Mouse (Mus musculus) myocyte (in vitro differentiated cells): Measurements from ENCODE around the gene Plcxd1. TPM values are rescaled to one million over a fixed set of nuclear protein-coding genes. Genes with fewer than 3 reads are reported as not detected.

ENCODE experiments used
- H3K27me3 ChIP-seq: one replicate; pipeline ENCODE4 v1.6.1; 2011; ENCODE audit not compliant: control insufficient read depth, insufficient read depth, insufficient read length
- H3K36me3 ChIP-seq: one replicate; pipeline ENCODE4 v1.6.1; 2011; ENCODE audit not compliant: control insufficient read depth, insufficient read depth
- H3K4me2 ChIP-seq: one replicate; pipeline ENCODE4 v1.6.1; 2011; ENCODE audit warnings: low read depth, control low read depth
- H3K4me3 ChIP-seq: one replicate; pipeline ENCODE4 v1.5.1; 2011; ENCODE audit warnings: mild to moderate bottlenecking, control low read depth, moderate library complexity
- H3K79me2 ChIP-seq: one replicate; pipeline ENCODE4 v1.6.1; 2011; ENCODE audit not compliant: control insufficient read depth, insufficient read depth
- H3ac ChIP-seq: one replicate; pipeline ENCODE4 v1.6.1; 2011; ENCODE audit not compliant: control insufficient read depth, insufficient read length
- CEBPB ChIP-seq: IDR thresholded peaks from 2 replicates; pipeline ENCODE4 v1.6.1; 2011; ENCODE audit warnings: mild to moderate bottlenecking, moderate library complexity; ENCODE audit not compliant: poor library complexity, insufficient read depth, severe bottlenecking
- E2F4 ChIP-seq: IDR thresholded peaks from one replicate; pipeline ENCODE4 v1.6.1; 2011; ENCODE audit warnings: mild to moderate bottlenecking, control low read depth, moderate library complexity; ENCODE audit not compliant: insufficient read depth
- MAX ChIP-seq: IDR thresholded peaks from one replicate; pipeline ENCODE4 v1.6.1; 2011; ENCODE audit warnings: low read depth, mild to moderate bottlenecking, control low read depth
- MYOD1 ChIP-seq, 3 experiments: IDR thresholded peaks; one replicate each; pipeline ENCODE4 v1.6.1; 2011; ENCODE audit warnings: control low read depth in 2 of 3, low read depth in 2 of 3, mild to moderate bottlenecking in 2 of 3, moderate library complexity in 1 of 3; ENCODE audit not compliant: insufficient read length in 2 of 3, control insufficient read depth in 1 of 3
- MYOG ChIP-seq, 3 experiments: IDR thresholded peaks; one replicate each; pipeline ENCODE4 v1.6.1; 2011; ENCODE audit warnings: control low read depth in 2 of 3, low read depth in 2 of 3, mild to moderate bottlenecking in 2 of 3; ENCODE audit not compliant: insufficient read length in 2 of 3, control insufficient read depth in 1 of 3, insufficient read depth in 1 of 3
- POLR2A ChIP-seq: IDR thresholded peaks from one replicate; pipeline ENCODE4 v1.6.1; 2011; ENCODE audit warnings: low read depth, mild to moderate bottlenecking, control low read depth, moderate library complexity; ENCODE audit not compliant: insufficient read length
- POLR2AphosphoS2 ChIP-seq: IDR thresholded peaks from one replicate; pipeline ENCODE4 v1.6.1; 2011; ENCODE audit warnings: low read depth, control low read depth; ENCODE audit not compliant: insufficient read length
- REST ChIP-seq: IDR thresholded peaks from one replicate; pipeline ENCODE4 v1.6.1; 2011; ENCODE audit warnings: mild to moderate bottlenecking, control low read depth, moderate library complexity; ENCODE audit not compliant: insufficient read depth, insufficient read length
- SRF ChIP-seq: IDR thresholded peaks from one replicate; pipeline ENCODE4 v1.6.1; 2011; ENCODE audit warnings: low read depth; ENCODE audit not compliant: control insufficient read depth, insufficient read length
- TCF12 ChIP-seq: IDR thresholded peaks from one replicate; pipeline ENCODE4 v1.6.1; 2011; ENCODE audit warnings: mild to moderate bottlenecking, control low read depth; ENCODE audit not compliant: poor library complexity, insufficient read depth, severe bottlenecking
- TCF3 ChIP-seq: IDR thresholded peaks from one replicate; pipeline ENCODE4 v1.6.1; 2011; ENCODE audit warnings: low read depth, control low read depth; ENCODE audit not compliant: insufficient read length
- USF1 ChIP-seq: IDR thresholded peaks from one replicate; pipeline ENCODE4 v1.6.1; 2011; ENCODE audit warnings: low read depth, mild to moderate bottlenecking, control low read depth, moderate library complexity
- polyA plus RNA-seq: library from polyadenylated mRNA; unstranded; fragments of >200 nt; fragmentation: generic; extraction: Trizol; gene quantifications from one replicate; pipeline ENCODE4 v1.2.1, GENCODE M21; 2012; ENCODE audit warnings: missing spikeins

The Plcxd1 gene
- polyA plus RNA-seq, 1 experiment = 0.68 TPM

DNA sequence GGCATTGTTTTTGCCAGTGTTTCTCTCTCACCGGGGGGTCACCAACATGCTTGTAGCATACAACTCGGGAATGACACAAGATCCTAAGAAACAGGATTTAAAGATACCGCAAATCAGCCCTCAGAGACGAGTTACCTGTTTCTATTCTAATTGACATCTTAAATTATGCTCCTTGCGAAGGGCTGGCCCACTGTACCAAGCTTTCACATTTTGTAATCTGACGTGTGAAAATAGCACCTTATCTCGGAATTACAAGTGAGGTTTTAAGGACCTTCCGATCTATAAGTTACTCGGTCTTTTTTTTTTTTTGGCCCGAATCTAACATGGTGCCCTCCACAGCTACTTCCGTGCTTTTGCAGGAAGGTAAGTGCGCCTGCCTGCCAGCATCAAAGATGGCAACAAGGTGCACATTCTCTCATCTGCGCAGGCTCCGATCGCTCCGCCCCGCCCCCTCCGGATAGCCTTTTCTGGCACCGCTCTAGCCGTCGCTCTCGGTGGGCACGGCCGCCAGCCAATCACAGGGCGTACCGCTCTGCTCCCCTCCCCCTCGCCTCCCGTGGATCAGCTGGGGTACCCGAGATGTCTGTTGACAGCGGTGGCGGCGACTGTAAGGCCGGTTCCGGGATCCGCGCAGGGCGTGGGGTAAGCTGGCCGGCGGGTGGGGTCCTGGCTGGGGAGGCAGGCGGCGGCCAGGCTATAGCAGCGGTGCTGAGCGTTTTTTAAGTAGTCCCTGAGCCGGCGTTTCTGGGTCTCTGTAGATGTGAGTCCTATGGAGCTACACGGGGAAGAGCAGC lies 35.7 kb downstream of the Plcxd1 start, which contains the start of gene Chfr:
Chfr (plus strand) TSS at position 550 of the 794 bp plus-strand sequence.
- H3ac ChIP-seq = peak within 1 kb of the TSS; percentile 26
- peaks cover 12% of the 10 kb centered on the region for H3K79me2 ChIP-seq
- H3K4me2 ChIP-seq = peak within 1 kb of the TSS; percentile 82

DNA sequence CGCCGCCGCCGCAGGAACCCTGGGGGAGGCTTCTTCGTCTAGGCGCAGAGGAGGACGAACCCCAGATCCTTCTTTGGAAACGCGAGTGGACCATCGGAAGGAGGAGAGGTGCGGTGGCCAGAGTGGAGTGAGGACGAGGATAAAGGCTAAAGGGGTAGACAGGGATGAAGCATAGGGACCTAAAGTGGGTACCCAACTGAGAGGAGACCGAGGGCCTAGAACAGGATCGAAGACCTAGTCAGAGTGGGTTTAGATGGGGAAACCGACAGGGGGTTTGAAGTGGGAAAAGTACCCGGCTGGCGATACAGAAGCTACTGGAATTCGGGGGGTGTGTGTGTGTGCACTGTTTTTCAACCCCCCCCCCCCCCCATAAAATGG lies 36.3 kb downstream of the Plcxd1 start:
- TF ChIP-seq MYOG (IDR thresholded peaks at IDR 0.05; ENCODE audit: control insufficient read depth in 1 of 3, insufficient read depth in 1 of 3, insufficient read length in 2 of 3, low read depth in 2 of 3) = no peak
- TF ChIP-seq TCF12 = no peak
- TF ChIP-seq MAX = no peak
- TF ChIP-seq CEBPB = no peak
- no peak for TF ChIP-seq POLR2AphosphoS2
- TF ChIP-seq SRF = no peak
- Histone ChIP-seq H3K79me2 (peaks cover 12% of the 10 kb centered on the region), H3K4me3 (peak overlapping the region; percentile 69), H3ac (peak overlapping the region; percentile 26), H3K4me2 (peak overlapping the region; percentile 67), H3K27me3 (no peaks in the 10 kb centered on the region), H3K36me3 (no peaks in the 10 kb centered on the region)

More for the DNA sequence above, 35.7 kb downstream of the Plcxd1 start, which contains the start of gene Chfr:
- TF ChIP-seq MYOD1 (IDR thresholded peaks at IDR 0.05; ENCODE audit: control insufficient read depth in 1 of 3, insufficient read length in 2 of 3, low read depth in 2 of 3) (peak in 1 of 3 experiments; percentile 56), SRF (peak; percentile 98), MAX (no peak), POLR2AphosphoS2 (peak; percentile 89), USF1 (no peak), POLR2A (peak; percentile 82), TCF3 (no peak), TCF12 (no peak), CEBPB (no peak), MYOG (IDR thresholded peaks at IDR 0.05; ENCODE audit: control insufficient read depth in 1 of 3, insufficient read depth in 1 of 3, insufficient read length in 2 of 3, low read depth in 2 of 3) (peak in 1 of 3 experiments; percentile 49), REST (no peak), E2F4 (no peak)
- no peaks in the 10 kb centered on the region for H3K36me3 ChIP-seq
- H3K4me3 ChIP-seq = peak within 1 kb of the TSS; percentile 69
- H3K27me3 ChIP-seq = no peaks in the 10 kb centered on the region

DNA sequence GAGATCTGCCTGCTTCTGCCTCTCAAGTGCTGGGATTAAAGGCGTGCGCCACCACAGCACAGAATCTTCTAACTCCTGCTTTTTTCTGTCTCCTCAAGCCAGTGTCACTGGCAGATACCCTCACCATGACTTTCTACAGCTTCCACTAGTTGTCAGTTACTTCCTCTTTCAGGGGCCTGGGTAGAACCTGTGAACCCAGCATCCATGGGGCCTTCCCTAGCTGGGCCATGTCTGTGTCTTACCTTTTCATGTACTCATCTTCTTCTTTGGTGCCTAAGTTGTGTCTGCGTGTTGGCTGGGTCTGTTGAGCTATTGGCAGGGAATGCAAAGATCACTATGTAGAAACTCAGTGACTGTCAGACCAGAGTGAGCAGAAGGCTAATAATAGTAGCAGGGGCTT lies 38.0 kb downstream of the Plcxd1 start:
- H3K27me3 ChIP-seq = no peaks in the 10 kb centered on the region
- no peak for TF ChIP-seq MYOD1 (IDR thresholded peaks at IDR 0.05; ENCODE audit: control insufficient read depth in 1 of 3, insufficient read length in 2 of 3, low read depth in 2 of 3)
- no peak for TF ChIP-seq CEBPB
- no peak for TF ChIP-seq REST
- no peak for TF ChIP-seq POLR2AphosphoS2
- TF ChIP-seq SRF = no peak
- no peak for TF ChIP-seq USF1
- no peak for TF ChIP-seq MAX
- no peak for TF ChIP-seq TCF12
- TF ChIP-seq TCF3 = no peak
- no peak overlapping the region for H3ac ChIP-seq
- H3K4me3 ChIP-seq = no peak overlapping the region
- H3K4me2 ChIP-seq = no peak overlapping the region
- peaks cover 12% of the 10 kb centered on the region for H3K79me2 ChIP-seq
- H3K36me3 ChIP-seq = no peaks in the 10 kb centered on the region

DNA sequence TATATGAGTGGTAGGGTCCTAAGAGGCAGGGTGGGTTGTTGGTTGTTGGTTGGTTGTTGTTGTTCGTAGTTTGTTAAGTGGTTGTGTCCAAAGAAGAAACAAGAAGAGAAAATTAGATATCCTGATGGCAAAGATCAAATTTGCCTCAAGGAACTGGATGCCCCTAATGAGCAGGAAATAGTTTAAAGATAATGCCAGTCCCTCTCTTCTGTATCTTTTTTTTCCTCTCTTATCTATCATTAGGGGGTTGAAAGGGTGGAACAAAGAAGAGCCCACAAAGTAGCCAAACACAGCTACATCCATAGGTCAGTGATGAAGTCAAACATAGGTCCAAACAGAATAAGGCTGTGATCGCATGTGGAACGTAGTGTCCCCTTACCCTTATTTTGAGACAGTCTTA lies 39.6 kb downstream of the Plcxd1 start:
- Histone ChIP-seq H3K27me3 (no peaks in the 10 kb centered on the region), H3K4me2 (no peak overlapping the region), H3K36me3 (peaks cover 5% of the 10 kb centered on the region), H3K4me3 (no peak overlapping the region), H3K79me2 (peaks cover 12% of the 10 kb centered on the region), H3ac (no peak overlapping the region)
- TF ChIP-seq POLR2AphosphoS2 = no peak
- TF ChIP-seq TCF12 = no peak
- TF ChIP-seq POLR2A = no peak

DNA sequence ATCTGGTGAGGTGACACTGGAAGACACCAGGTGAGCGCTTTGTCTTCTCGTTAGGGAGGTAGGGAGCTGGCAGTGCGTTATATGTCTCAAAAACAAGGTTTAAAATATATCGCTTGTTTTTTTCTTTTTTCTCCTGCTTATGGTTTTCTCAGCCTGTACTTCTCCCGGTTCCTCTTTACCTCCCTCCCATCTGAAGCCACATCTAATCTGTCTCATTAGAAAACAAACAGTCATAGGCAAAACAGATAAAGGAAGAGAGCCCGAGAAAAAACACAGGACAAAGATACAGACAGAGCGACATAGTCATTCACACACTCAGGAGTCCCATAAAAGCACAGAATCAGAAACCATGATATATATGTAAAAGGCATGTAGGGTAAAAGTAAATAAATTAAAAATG lies 40.7 kb downstream of the Plcxd1 start:
- TF ChIP-seq POLR2AphosphoS2 (no peak), USF1 (no peak), E2F4 (no peak), MYOD1 (IDR thresholded peaks at IDR 0.05; ENCODE audit: control insufficient read depth in 1 of 3, insufficient read length in 2 of 3, low read depth in 2 of 3) (no peak), SRF (no peak), MYOG (IDR thresholded peaks at IDR 0.05; ENCODE audit: control insufficient read depth in 1 of 3, insufficient read depth in 1 of 3, insufficient read length in 2 of 3, low read depth in 2 of 3) (no peak), MAX (no peak), CEBPB (no peak), TCF12 (no peak), TCF3 (no peak), REST (no peak), POLR2A (no peak)
- Histone ChIP-seq H3ac (no peak overlapping the region), H3K4me2 (no peak overlapping the region), H3K27me3 (no peaks in the 10 kb centered on the region), H3K36me3 (peaks cover 10% of the 10 kb centered on the region), H3K4me3 (no peak overlapping the region), H3K79me2 (peaks cover 12% of the 10 kb centered on the region)
